Mouse (Mus musculus) layer of hippocampus, adult 18-20 months (tissue): ENCODE data around the gene Mrpl20. TPM values are rescaled to one million over a fixed set of nuclear protein-coding genes. Genes with fewer than 3 reads are reported as not detected.

Source experiments
- DNase-seq, 2 experiments: peaks; one replicate each; pipeline ENCODE4 v3.0.0; 2022; ENCODE audit warnings: low spot score in 2 of 2
- long read RNA-seq: library from polyadenylated mRNA; stranded (forward); transcript quantifications from one replicate; pipeline ENCODE4 v2.0.0, GENCODE M21; 2021
- total RNA-seq, 2 experiments: library from RNA; stranded (reverse); gene quantifications; 2 replicates each; pipeline ENCODE4 v1.2.3; 2021

The Mrpl20 gene
- 10 to 100 TPM; 74.7 to 91.6 TPM for total RNA-seq
- long read RNA-seq, transcript Mrpl20-201 (4 exons, 764 nt), result major isoform, 67 of 71 reads
- long read RNA-seq, partial matches to known transcripts, result 1 of 71 reads
- long read RNA-seq, other reads (novel, unspliced or antisense), result 3 of 71 reads

DNA sequence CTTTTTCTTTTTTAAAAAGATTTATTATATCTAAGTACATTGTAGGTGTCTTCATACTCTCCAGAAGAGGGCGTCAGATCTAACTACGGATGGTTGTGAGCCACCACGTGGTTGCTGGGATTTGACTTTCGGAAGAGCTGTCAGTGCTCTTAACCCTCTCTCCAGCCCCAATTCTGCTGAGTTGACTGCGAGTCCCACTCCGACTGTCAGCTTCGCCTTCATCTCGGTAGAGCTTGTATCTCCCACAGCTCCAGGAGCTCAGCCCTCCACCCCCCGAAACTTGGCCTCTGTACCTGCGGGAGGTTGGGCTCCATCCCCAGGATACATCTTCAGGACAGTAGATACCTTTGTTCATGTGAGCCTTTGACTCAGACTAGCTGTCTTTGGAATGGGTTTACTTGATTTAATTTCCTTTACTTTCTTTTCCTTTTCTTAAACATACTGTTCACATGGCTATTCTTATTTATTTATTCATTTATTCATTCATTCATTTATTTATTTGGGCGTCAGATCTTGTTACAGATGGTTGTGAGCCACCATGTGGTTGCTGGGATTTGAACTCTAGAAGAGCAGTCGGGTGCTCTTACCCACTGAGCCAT is at the start of gene Mrpl20:
Gene Mrpl20 (plus strand): TSS at position 138 of the 599 bp plus-strand sequence.
- no peak for DNase-seq

GRCm38 (mm10) chr4:155757011-155757410 is 45.7 kb upstream of the Mrpl20 start:
- no peak for DNase-seq

- DNase-seq, result no peak
Observed at GRCm38 (mm10) chr4:155759862-155760612, 42.6 kb upstream of the Mrpl20 start.

- peak; percentile 95 to 98 for DNase-seq
Observed at GRCm38 (mm10) chr4:155760613-155761355, 41.9 kb upstream of the Mrpl20 start, which contains the start of gene Atad3a. TSS of gene Atad3a (minus strand) at chr4:155761093.

DNA sequence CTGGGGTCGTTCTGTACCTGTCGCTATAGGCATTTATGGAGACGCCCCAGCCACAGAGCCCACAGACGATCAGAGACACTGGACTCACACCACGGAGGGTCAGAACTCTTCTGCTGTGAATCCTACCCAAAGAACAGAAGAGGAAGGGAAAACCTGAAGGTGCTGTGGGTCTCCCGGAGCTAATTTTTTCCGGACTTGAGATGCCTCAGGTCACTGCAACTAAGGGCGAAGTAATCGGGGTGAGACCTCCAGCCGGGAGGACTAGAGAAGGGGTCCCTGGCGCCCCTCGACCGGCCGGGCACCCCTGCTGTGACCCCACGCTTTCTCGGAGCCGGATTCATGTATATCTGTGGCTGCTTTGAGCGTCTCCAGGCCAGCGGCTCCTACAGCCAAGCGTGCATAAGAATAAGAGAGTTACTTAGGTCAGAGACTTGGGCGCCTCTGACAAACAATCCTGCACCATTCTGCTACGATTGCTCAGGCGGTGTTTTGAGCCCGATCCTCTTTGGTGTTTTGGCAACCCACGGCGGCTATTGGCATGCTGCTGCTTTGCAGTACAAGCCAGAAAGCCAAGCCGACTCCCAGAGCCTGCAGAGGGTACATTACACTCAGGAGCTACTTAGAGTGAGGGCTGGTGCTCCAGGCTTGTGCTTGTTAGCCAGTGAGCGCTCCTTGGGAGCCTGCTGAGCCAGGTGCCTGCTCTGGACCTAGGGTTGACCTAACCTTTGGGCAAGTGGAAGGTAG is 41.1 kb upstream of the Mrpl20 start:
- no peak for DNase-seq

DNA sequence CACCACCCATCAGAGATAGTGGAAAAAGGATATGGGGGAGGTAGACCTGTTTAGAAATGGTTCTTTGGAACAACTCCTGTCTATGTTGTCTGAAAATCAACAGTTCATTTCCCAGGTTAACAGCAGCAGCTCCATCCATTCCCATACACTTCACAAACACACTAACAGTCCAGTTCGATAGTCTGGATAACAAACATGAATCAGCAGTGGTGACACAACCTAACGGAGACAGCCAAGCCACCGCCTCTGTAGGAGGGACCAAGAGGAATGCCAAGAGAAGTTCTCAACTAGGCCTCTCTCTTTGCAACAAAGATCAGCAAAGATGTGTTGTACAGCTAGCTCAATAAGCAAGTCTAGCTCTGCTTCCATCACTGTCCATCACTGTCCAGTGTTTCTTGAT is 40.3 kb upstream of the Mrpl20 start:
- DNase-seq, result no peak

- no peak for DNase-seq
Observed at GRCm38 (mm10) chr4:155769496-155769879, 33.2 kb upstream of the Mrpl20 start.

GRCm38 (mm10) chr4:155769880-155770512 is 32.7 kb upstream of the Mrpl20 start:
- peak; percentile 80 to 93 for DNase-seq

DNA sequence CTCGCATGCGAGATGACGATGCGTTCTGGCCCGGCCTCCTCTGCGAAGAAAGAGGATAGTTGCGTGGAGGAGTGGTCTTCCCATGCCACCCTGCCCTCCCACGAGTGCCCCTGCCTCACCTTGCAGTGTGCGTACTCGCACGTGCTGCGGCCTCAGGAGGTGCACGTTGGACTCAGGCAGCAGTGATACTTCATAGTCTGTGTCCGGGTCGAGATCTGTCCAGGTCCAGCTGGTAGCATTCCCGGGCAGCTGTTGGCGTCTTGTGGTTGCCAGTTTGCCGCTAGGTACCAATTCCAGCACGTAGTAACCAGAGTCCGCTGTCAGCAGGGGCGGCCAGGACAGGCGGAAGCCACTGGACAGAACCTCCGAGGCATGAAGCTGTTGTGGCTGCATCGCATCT is 32.1 kb upstream of the Mrpl20 start:
- no peak for DNase-seq

- DNase-seq, result no peak
Observed at GRCm38 (mm10) chr4:155771706-155772105, 31.0 kb upstream of the Mrpl20 start.

DNA sequence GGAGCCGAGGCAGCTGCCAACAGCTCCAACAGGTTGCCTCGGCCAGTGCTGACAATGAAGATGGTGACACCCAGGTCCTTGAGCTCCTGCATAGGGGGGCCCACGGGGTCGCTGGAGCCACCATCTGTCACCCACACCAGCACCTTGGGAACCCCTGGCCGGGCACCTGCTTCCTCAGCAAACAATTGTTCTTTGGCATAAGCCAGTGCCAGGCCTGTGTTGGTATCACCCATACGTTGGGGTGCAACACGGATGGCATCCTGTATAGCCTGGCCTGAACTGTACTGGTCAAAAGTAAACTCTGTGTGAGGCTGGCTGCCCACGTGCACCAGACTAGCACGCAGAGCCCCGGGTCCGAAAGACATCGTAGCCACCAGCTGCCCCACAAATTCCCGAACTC is 29.9 kb upstream of the Mrpl20 start:
- no peak for DNase-seq

GRCm38 (mm10) chr4:155773335-155774078 is 29.2 kb upstream of the Mrpl20 start:
- no peak for DNase-seq

DNA sequence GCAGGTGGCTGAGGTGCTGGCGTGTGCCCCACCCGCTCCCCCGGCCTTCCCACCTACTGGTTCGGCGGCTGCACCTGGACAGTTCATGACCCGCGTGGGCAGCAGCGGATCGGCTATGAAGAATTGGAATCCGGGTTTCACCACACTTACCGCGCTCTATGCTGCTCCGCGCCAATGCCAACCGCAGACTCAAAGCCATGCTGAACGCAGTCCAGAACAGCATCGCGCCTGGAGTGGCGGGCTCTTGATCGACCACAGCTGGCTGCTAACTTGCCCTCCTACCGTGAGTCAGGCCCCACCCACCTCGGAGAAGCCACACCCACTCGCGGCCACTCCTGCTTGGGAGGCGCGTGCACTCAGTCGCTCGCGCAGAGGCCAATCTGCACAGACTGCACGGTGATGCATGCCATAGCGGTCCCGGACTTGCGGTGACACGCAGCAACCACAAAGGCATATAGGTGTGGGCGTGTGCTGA is 28.4 kb upstream of the Mrpl20 start, which contains the start of gene Vwa1:
Gene Vwa1 (minus strand): TSS at position 419 of the 475 bp plus-strand sequence.
- peak; percentile 79 to 83 for DNase-seq

GRCm38 (mm10) chr4:155774971-155775740 is 27.5 kb upstream of the Mrpl20 start:
- no peak for DNase-seq

GRCm38 (mm10) chr4:155775855-155776254 is 26.8 kb upstream of the Mrpl20 start:
- no peak for DNase-seq

GRCm38 (mm10) chr4:155776704-155777335 is 25.9 kb upstream of the Mrpl20 start:
- no peak for DNase-seq

- DNase-seq, result no peak
Observed at GRCm38 (mm10) chr4:155777816-155778215, 24.9 kb upstream of the Mrpl20 start.

DNA sequence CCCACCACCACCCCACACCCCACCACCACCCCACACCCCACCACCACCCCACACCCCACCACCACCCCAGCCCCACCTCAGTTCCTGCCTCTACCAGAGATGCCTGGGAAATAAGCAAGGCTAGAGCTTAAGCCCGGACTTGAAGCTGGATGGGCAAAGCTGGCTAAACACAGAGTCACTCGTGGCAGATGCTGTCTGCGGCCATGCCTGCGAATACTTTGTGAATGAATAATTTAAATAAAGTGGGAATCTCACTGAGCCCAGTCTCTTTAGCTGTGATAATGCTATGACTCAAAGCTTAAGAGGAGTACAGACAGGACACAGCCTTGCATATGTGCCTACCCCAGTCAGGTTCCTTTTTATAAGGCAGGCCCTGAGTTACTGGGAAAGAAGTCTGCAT is 23.2 kb upstream of the Mrpl20 start:
- DNase-seq, result no peak
